ENCODE assay signal across 8 mouse cellular contexts in genomic region chr11:102028087-102028816, GRCm38 (mm10). TPM values are rescaled to one million over a fixed set of nuclear protein-coding genes. Genes with fewer than 3 reads are reported as not detected.
DNase-seq lines count a peak whose midpoint lies in the region; ATAC-seq and TF ChIP-seq lines count a peak whose summit lies in the region.

TSS of gene Mpp3 (minus strand) at chr11:102028461.

- peak within 1 kb of the TSS; percentile 50; the same call in 1 of the 2 replicates for H3K27ac ChIP-seq in kidney, embryonic 16.5 days (ENCODE audit: low read length)
- H3K27ac ChIP-seq in embryonic facial prominence, embryonic 13.5 days = no peak within 1 kb of the TSS
- peak within 1 kb of the TSS; percentile 94 for H3K27ac ChIP-seq in hindbrain, embryonic 13.5 days
- H3K27ac ChIP-seq in liver, embryonic 16.5 days (ENCODE audit: low read length) = no peak within 1 kb of the TSS
- no peak within 1 kb of the TSS for H3K27ac ChIP-seq in kidney, adult 2 months (ENCODE audit: insufficient read depth, low read depth, low read length)

- peaks cover 28% of the 10 kb centered on the region for H3K27me3 ChIP-seq in kidney, embryonic 16.5 days (ENCODE audit: insufficient read depth, low read length)
- 0 out of 2 replicates have a peak, but pooled peaks cover 12% of the 10 kb centered on the region for H3K27me3 ChIP-seq in embryonic facial prominence, embryonic 13.5 days
- no peaks in the 10 kb centered on the region for H3K27me3 ChIP-seq in hindbrain, embryonic 13.5 days
- peaks cover 38% of the 10 kb centered on the region for H3K27me3 ChIP-seq in liver, embryonic 16.5 days (ENCODE audit: control insufficient read depth, insufficient read depth, low read depth, low read length)
- H3K27me3 ChIP-seq in kidney, adult 2 months (replicated peaks; ENCODE audit: control insufficient read depth, insufficient read depth, low read length) = no peaks in the 10 kb centered on the region

- TF ChIP-seq CTCF in kidney, adult 2 months (conservative IDR thresholded peaks at IDR 0.05; ENCODE audit: insufficient read depth, insufficient read length, low read depth, low read length) = no peak

- H3K4me1 ChIP-seq in kidney, embryonic 16.5 days (ENCODE audit: insufficient read depth, low read length) = peaks cover 27% of the 10 kb centered on the region
- H3K4me1 ChIP-seq in embryonic facial prominence, embryonic 13.5 days = peaks cover 14% of the 10 kb centered on the region; the same call in 1 of the 2 replicates
- peaks cover 52% of the 10 kb centered on the region for H3K4me1 ChIP-seq in hindbrain, embryonic 13.5 days (replicated peaks)
- H3K4me1 ChIP-seq in liver, embryonic 16.5 days (ENCODE audit: control insufficient read depth, low read depth, low read length) = peaks cover 6% of the 10 kb centered on the region
- H3K4me1 ChIP-seq in kidney, adult 2 months (ENCODE audit: control insufficient read depth, insufficient read depth, low read length) = no peaks in the 10 kb centered on the region

- no peak for ATAC-seq in kidney, embryonic 16.5 days (ENCODE audit: low FRiP score, low TSS enrichment)
- ATAC-seq in embryonic facial prominence, embryonic 13.5 days (ENCODE audit: insufficient number of reproducible peaks, insufficient read depth, low FRiP score, low TSS enrichment, low read depth) = no peak
- no peak for ATAC-seq in hindbrain, embryonic 13.5 days (ENCODE audit: low FRiP score)
- ATAC-seq in liver, embryonic 16.5 days (ENCODE audit: low read depth) = no peak

- 76% methylated on average over 6 of the region's 6 CpGs for WGBS in kidney, embryonic 16.5 days
- WGBS in embryonic facial prominence, embryonic 13.5 days = 75% methylated on average over 6 of the region's 6 CpGs
- 68% methylated on average over 6 of the region's 6 CpGs for WGBS in hindbrain, embryonic 13.5 days
- 63% methylated on average over 6 of the region's 6 CpGs for WGBS in liver, embryonic 16.5 days (ENCODE audit: insufficient replicate concordance)
- WGBS in kidney, adult 2 months = 85% methylated on average over 6 of the region's 6 CpGs

- no peak for DNase-seq in kidney, postnatal 36 days
- no peak for DNase-seq in ovary, adult 18-20 months (ENCODE audit: low spot score)
- DNase-seq in kidney, adult 2 months = no peak
- no peak for DNase-seq in embryo, embryonic 9.5 days (ENCODE audit: extremely low spot score)

- H3K4me3 ChIP-seq in kidney, embryonic 16.5 days (ENCODE audit: low read length) = peak within 1 kb of the TSS; percentile 63
- H3K4me3 ChIP-seq in embryonic facial prominence, embryonic 13.5 days = peak within 1 kb of the TSS; percentile 64
- H3K4me3 ChIP-seq in hindbrain, embryonic 13.5 days = peak within 1 kb of the TSS; percentile 65
- no peak within 1 kb of the TSS; the same call in 1 of the 2 replicates for H3K4me3 ChIP-seq in liver, embryonic 16.5 days (ENCODE audit: low read depth, low read length)
- no peak within 1 kb of the TSS for H3K4me3 ChIP-seq in kidney, adult 2 months (ENCODE audit: insufficient read depth, low read depth, low read length)

- H3K4me2 ChIP-seq in kidney, embryonic 16.5 days (replicated peaks; ENCODE audit: low read depth, low read length) = peak within 1 kb of the TSS; percentile 96
- peak within 1 kb of the TSS; percentile 92 for H3K4me2 ChIP-seq in embryonic facial prominence, embryonic 13.5 days
- H3K4me2 ChIP-seq in hindbrain, embryonic 13.5 days = peak within 1 kb of the TSS; percentile 70
- H3K4me2 ChIP-seq in liver, embryonic 16.5 days (ENCODE audit: low read depth, low read length) = peak within 1 kb of the TSS; percentile 78

- H3K9me3 ChIP-seq in kidney, embryonic 16.5 days (ENCODE audit: low read length) = no peaks in the 10 kb centered on the region
- H3K9me3 ChIP-seq in embryonic facial prominence, embryonic 13.5 days = no peaks in the 10 kb centered on the region
- H3K9me3 ChIP-seq in hindbrain, embryonic 13.5 days = no peaks in the 10 kb centered on the region
- H3K9me3 ChIP-seq in liver, embryonic 16.5 days (replicated peaks; ENCODE audit: control insufficient read depth, low read length) = no peaks in the 10 kb centered on the region

- H3K36me3 ChIP-seq in kidney, embryonic 16.5 days (ENCODE audit: insufficient read depth, low read length) = no peaks in the 10 kb centered on the region
- no peaks in the 10 kb centered on the region for H3K36me3 ChIP-seq in embryonic facial prominence, embryonic 13.5 days
- peaks cover 4% of the 10 kb centered on the region for H3K36me3 ChIP-seq in hindbrain, embryonic 13.5 days
- no peaks in the 10 kb centered on the region for H3K36me3 ChIP-seq in liver, embryonic 16.5 days (ENCODE audit: control insufficient read depth, insufficient read depth)
- H3K36me3 ChIP-seq in kidney, adult 2 months (ENCODE audit: control insufficient read depth, insufficient read depth, low read length) = no peaks in the 10 kb centered on the region

- peak within 1 kb of the TSS; percentile 75 for H3K9ac ChIP-seq in kidney, embryonic 16.5 days (replicated peaks; ENCODE audit: low read length)
- peak within 1 kb of the TSS; percentile 75 for H3K9ac ChIP-seq in embryonic facial prominence, embryonic 13.5 days
- H3K9ac ChIP-seq in hindbrain, embryonic 13.5 days = peak within 1 kb of the TSS; percentile 86
- no peak within 1 kb of the TSS for H3K9ac ChIP-seq in liver, embryonic 16.5 days (ENCODE audit: low read depth, low read length)

- no peak for TF ChIP-seq POLR2A in kidney, adult 2 months (IDR thresholded peaks at IDR 0.05; ENCODE audit: low read depth, low read length)

RNA-seq across cellular contexts. Expression of gene Mpp3, which starts in this region (rescaled TPM):
- polyA plus RNA-seq in kidney, embryonic 16.5 days (2015; fragmentation: Nextera tagmentation; extraction: Ambion mirVana) = 7.2 and 9.0 TPM in 2 replicates
- polyA plus RNA-seq in embryonic facial prominence, embryonic 13.5 days (2015; fragmentation: Nextera tagmentation; extraction: Ambion mirVana) = 4.3 and 4.9 TPM in 2 replicates
- 43.5 and 45.9 TPM in 2 replicates for polyA plus RNA-seq in hindbrain, embryonic 13.5 days (2015; fragmentation: Nextera tagmentation; extraction: Ambion mirVana)
- polyA plus RNA-seq in liver, embryonic 16.5 days (2015; fragmentation: Nextera tagmentation; extraction: Ambion mirVana) = 0.28 and 0.76 TPM in 2 replicates
- polyA plus RNA-seq in kidney, adult 2 months (2012; rRNA removed) = 2.3 and 3.5 TPM in 2 replicates

Comparison
In these comparisons a context has a peak if more than half of its experiments do, and no peak if none do; other contexts are left out.
1. H3K27ac ChIP-seq: peak in kidney, embryonic 16.5 days (single experiment) and hindbrain, embryonic 13.5 days (single experiment); none in embryonic facial prominence, embryonic 13.5 days (single experiment), liver, embryonic 16.5 days (single experiment) and kidney, adult 2 months (single experiment).
2. H3K4me3 ChIP-seq: peak in kidney, embryonic 16.5 days (single experiment), embryonic facial prominence, embryonic 13.5 days (single experiment) and hindbrain, embryonic 13.5 days (single experiment); none in liver, embryonic 16.5 days (single experiment) and kidney, adult 2 months (single experiment).
3. Peak in every context shown above with its lines, with median percentiles within 50 percentile points of each other: H3K4me2 ChIP-seq.